Mouse (Mus musculus) MEL (cell line): ENCODE data around the gene Adarb1. TPM values are rescaled to one million over a fixed set of nuclear protein-coding genes. Genes with fewer than 3 reads are reported as not detected.

Source experiments
- DNase-seq: peaks from one replicate; pipeline ENCODE4 v3.0.0; 2011; ENCODE audit warnings: low read depth, low spot score
- H3K27ac ChIP-seq: 2 replicates; pipeline ENCODE4 v1.5.1; 2012; ENCODE audit warnings: low read depth, mild to moderate bottlenecking, control low read depth, low read length, moderate library complexity; ENCODE audit not compliant: control insufficient read depth
- H3K27me3 ChIP-seq, 2 experiments: fragments of 150-350 bp in 1 of 2; sonication (generic) in 1 of 2; 2 replicates each; pipeline ENCODE4 v1.6.1; 2012; ENCODE audit warnings: low read length in 2 of 2, mild to moderate bottlenecking in 2 of 2, improper control_type of control experiment in 1 of 2, moderate library complexity in 1 of 2; ENCODE audit not compliant: insufficient read depth in 2 of 2, control insufficient read depth in 1 of 2
- H3K36me3 ChIP-seq, 2 experiments: 2 replicates each; pipeline ENCODE4 v1.6.1; 2012 to 2014; ENCODE audit warnings: low read length in 2 of 2, improper control_type of control experiment in 1 of 2, inconsistent platforms in 1 of 2, mild to moderate bottlenecking in 1 of 2; ENCODE audit not compliant: insufficient read depth in 2 of 2, control insufficient read depth in 1 of 2
- H3K4me1 ChIP-seq, 2 experiments: fragments of 150-350 bp in 1 of 2; sonication (generic) in 1 of 2; 2 replicates each; pipeline ENCODE4 v1.6.1; 2012; ENCODE audit warnings: low read length in 2 of 2, improper control_type of control experiment in 1 of 2, mild to moderate bottlenecking in 1 of 2; ENCODE audit not compliant: insufficient read depth in 2 of 2, control insufficient read depth in 1 of 2
- H3K4me3 ChIP-seq, 2 experiments: fragments of 150-350 bp in 1 of 2; sonication (generic) in 1 of 2; 2 replicates each; pipeline ENCODE4 v1.5.1; 2012; ENCODE audit warnings: low read depth in 2 of 2, low read length in 2 of 2, mild to moderate bottlenecking in 2 of 2, moderate library complexity in 2 of 2, control low read depth in 1 of 2, improper control_type of control experiment in 1 of 2; ENCODE audit not compliant: control insufficient read depth in 1 of 2, insufficient read depth in 1 of 2
- H3K79me2 ChIP-seq: 2 replicates; pipeline ENCODE4 v1.6.1; 2012; ENCODE audit warnings: mild to moderate bottlenecking, low read length, moderate library complexity; ENCODE audit not compliant: control insufficient read depth, poor library complexity, insufficient read depth
- H3K9ac ChIP-seq: 2 replicates; pipeline ENCODE4 v1.6.1; 2012; ENCODE audit warnings: low read depth, mild to moderate bottlenecking, control low read depth, low read length, moderate library complexity; ENCODE audit not compliant: control insufficient read depth, poor library complexity, severe bottlenecking
- H3K9me3 ChIP-seq: fragments of 150-350 bp; sonication (generic); replicated peaks from 2 replicates; pipeline ENCODE4 v1.6.1; 2012; ENCODE audit warnings: mild to moderate bottlenecking, low read length, improper control_type of control experiment, moderate library complexity; ENCODE audit not compliant: insufficient read depth
- BHLHE40 ChIP-seq: IDR thresholded peaks from 2 replicates; pipeline ENCODE4 v1.6.1; 2012; ENCODE audit warnings: low read depth, mild to moderate bottlenecking, inconsistent platforms, low read length, improper control_type of control experiment, borderline replicate concordance
- CHD1 ChIP-seq: IDR thresholded peaks from 2 replicates; pipeline ENCODE4 v1.6.1; 2012; ENCODE audit warnings: low read depth, mild to moderate bottlenecking, inconsistent platforms, low read length, improper control_type of control experiment
- CHD2 ChIP-seq: IDR thresholded peaks from 2 replicates; pipeline ENCODE4 v1.6.1; 2011; ENCODE audit warnings: low read length, improper control_type of control experiment
- E2F4 ChIP-seq: IDR thresholded peaks from 2 replicates; pipeline ENCODE4 v1.6.1; 2011; ENCODE audit warnings: low read depth, low read length, improper control_type of control experiment, borderline replicate concordance
- ELF1 ChIP-seq: IDR thresholded peaks from 2 replicates; pipeline ENCODE4 v1.6.1; 2014; ENCODE audit warnings: low read depth, mild to moderate bottlenecking, inconsistent platforms, low read length, improper control_type of control experiment, moderate library complexity
- EP300 ChIP-seq, 2 experiments: IDR thresholded peaks; 2 replicates each; pipeline ENCODE4 v1.6.1; 2011; ENCODE audit warnings: improper control_type of control experiment in 2 of 2, low read length in 2 of 2, low read depth in 1 of 2, mild to moderate bottlenecking in 1 of 2
- ETS1 ChIP-seq: IDR thresholded peaks from 2 replicates; pipeline ENCODE4 v1.6.1; 2012; ENCODE audit warnings: low read depth, mild to moderate bottlenecking, inconsistent platforms, low read length, improper control_type of control experiment, moderate library complexity
- GABPA ChIP-seq: IDR thresholded peaks from 2 replicates; pipeline ENCODE4 v1.6.1; 2012; ENCODE audit warnings: low read depth, mild to moderate bottlenecking, inconsistent platforms, low read length, improper control_type of control experiment, moderate library complexity
- GATA1 ChIP-seq: IDR thresholded peaks from 2 replicates; pipeline ENCODE4 v1.6.1; 2011; ENCODE audit warnings: low read depth, low read length, improper control_type of control experiment
- HCFC1 ChIP-seq: IDR thresholded peaks from 2 replicates; pipeline ENCODE4 v1.6.1; 2012; ENCODE audit warnings: low read depth, mild to moderate bottlenecking, inconsistent platforms, low read length, improper control_type of control experiment, moderate library complexity
- JUND ChIP-seq: IDR thresholded peaks from 2 replicates; pipeline ENCODE4 v1.6.1; 2011; ENCODE audit warnings: low read depth, mild to moderate bottlenecking, improper control_type of control experiment, low read length
- KAT2A ChIP-seq: conservative IDR thresholded peaks from 2 replicates; pipeline ENCODE4 v1.6.1; 2012; ENCODE audit warnings: low read depth, low read length, improper control_type of control experiment, inconsistent platforms
- MAFK ChIP-seq: IDR thresholded peaks from 2 replicates; pipeline ENCODE4 v1.6.1; 2011; ENCODE audit warnings: low read depth, mild to moderate bottlenecking, low read length, improper control_type of control experiment, borderline replicate concordance
- MAX ChIP-seq: IDR thresholded peaks from 2 replicates; pipeline ENCODE4 v1.6.1; 2011; ENCODE audit warnings: low read length, improper control_type of control experiment
- MAZ ChIP-seq: IDR thresholded peaks from 2 replicates; pipeline ENCODE4 v1.6.1; 2012; ENCODE audit warnings: low read depth, mild to moderate bottlenecking, inconsistent platforms, low read length, improper control_type of control experiment
- MEF2A ChIP-seq: IDR thresholded peaks from 2 replicates; pipeline ENCODE4 v1.6.1; 2014; ENCODE audit warnings: low read depth, mild to moderate bottlenecking, inconsistent platforms, low read length, improper control_type of control experiment; ENCODE audit not compliant: poor library complexity, insufficient replicate concordance, severe bottlenecking; ENCODE audit errors: extremely low read depth
- MXI1 ChIP-seq: IDR thresholded peaks from 2 replicates; pipeline ENCODE4 v1.6.1; 2011; ENCODE audit warnings: mild to moderate bottlenecking, low read depth, low read length, improper control_type of control experiment
- MYB ChIP-seq: IDR thresholded peaks from 2 replicates; pipeline ENCODE4 v1.6.1; 2011; ENCODE audit warnings: mild to moderate bottlenecking, low read depth, low read length, improper control_type of control experiment
- MYC ChIP-seq: IDR thresholded peaks from 2 replicates; pipeline ENCODE4 v1.6.1; 2011; ENCODE audit warnings: low read depth, mild to moderate bottlenecking, low read length, improper control_type of control experiment, moderate library complexity
- NELFE ChIP-seq: IDR thresholded peaks from 2 replicates; pipeline ENCODE4 v1.6.1; 2011; ENCODE audit warnings: low read depth, low read length, improper control_type of control experiment
- NRF1 ChIP-seq: IDR thresholded peaks from 2 replicates; pipeline ENCODE4 v1.6.1; 2014; ENCODE audit warnings: low read depth, mild to moderate bottlenecking, inconsistent platforms, low read length, improper control_type of control experiment, moderate library complexity; ENCODE audit not compliant: poor library complexity, insufficient read depth, severe bottlenecking
- POLR2A ChIP-seq, 2 experiments: IDR thresholded peaks; 2 replicates each; pipeline ENCODE4 v1.6.1; 2011 to 2012; ENCODE audit warnings: low read length in 2 of 2, mild to moderate bottlenecking in 2 of 2, control low read depth in 1 of 2, improper control_type of control experiment in 1 of 2, low read depth in 1 of 2, moderate library complexity in 1 of 2; ENCODE audit not compliant: control insufficient read depth in 1 of 2, insufficient read depth in 1 of 2, poor library complexity in 1 of 2
- POLR2AphosphoS2 ChIP-seq: IDR thresholded peaks from 2 replicates; pipeline ENCODE4 v1.6.1; 2011; ENCODE audit warnings: low read length, improper control_type of control experiment
- POLR2AphosphoS5 ChIP-seq: IDR thresholded peaks from 2 replicates; pipeline ENCODE4 v1.6.1; 2012; ENCODE audit warnings: low read depth, borderline replicate concordance, mild to moderate bottlenecking, inconsistent platforms, low read length, moderate library complexity, mixed read lengths
- RAD21 ChIP-seq: IDR thresholded peaks from 2 replicates; pipeline ENCODE4 v1.6.1; 2011; ENCODE audit warnings: mild to moderate bottlenecking, low read depth, low read length, improper control_type of control experiment
- RCOR1 ChIP-seq: IDR thresholded peaks from 2 replicates; pipeline ENCODE4 v1.6.1; 2012; ENCODE audit warnings: low read depth, mild to moderate bottlenecking, inconsistent platforms, low read length, improper control_type of control experiment
- SIN3A ChIP-seq: IDR thresholded peaks from 2 replicates; pipeline ENCODE4 v1.6.1; 2012; ENCODE audit warnings: low read length, improper control_type of control experiment, inconsistent platforms
- SMC3 ChIP-seq: IDR thresholded peaks from 2 replicates; pipeline ENCODE4 v1.6.1; 2011; ENCODE audit warnings: low read depth, low read length, improper control_type of control experiment
- TAL1 ChIP-seq: IDR thresholded peaks from 2 replicates; pipeline ENCODE4 v1.6.1; 2012; ENCODE audit warnings: mild to moderate bottlenecking, inconsistent platforms, low read length, moderate library complexity, mixed read lengths
- TBP ChIP-seq: IDR thresholded peaks from 2 replicates; pipeline ENCODE4 v1.8.0; 2011; ENCODE audit warnings: low read depth, low read length, improper control_type of control experiment
- TCF12 ChIP-seq: IDR thresholded peaks from 2 replicates; pipeline ENCODE4 v1.6.1; 2014; ENCODE audit warnings: low read depth, mild to moderate bottlenecking, inconsistent platforms, low read length, improper control_type of control experiment, moderate library complexity
- UBTF ChIP-seq: IDR thresholded peaks from 2 replicates; pipeline ENCODE4 v1.6.1; 2012; ENCODE audit warnings: low read depth, mild to moderate bottlenecking, inconsistent platforms, low read length, improper control_type of control experiment, moderate library complexity, borderline replicate concordance; ENCODE audit not compliant: insufficient read depth
- USF1 ChIP-seq: IDR thresholded peaks from 2 replicates; pipeline ENCODE4 v1.6.1; 2014; ENCODE audit warnings: low read depth, mild to moderate bottlenecking, inconsistent platforms, low read length, improper control_type of control experiment, moderate library complexity
- ZC3H11A ChIP-seq: IDR thresholded peaks from 2 replicates; pipeline ENCODE4 v1.6.1; 2012; ENCODE audit warnings: low read depth, mild to moderate bottlenecking, inconsistent platforms, low read length, improper control_type of control experiment
- ZKSCAN1 ChIP-seq: IDR thresholded peaks from 2 replicates; pipeline ENCODE4 v1.6.1; 2012; ENCODE audit warnings: low read depth, mild to moderate bottlenecking, inconsistent platforms, low read length, improper control_type of control experiment, moderate library complexity
- ZMIZ1 ChIP-seq: IDR thresholded peaks from 2 replicates; pipeline ENCODE4 v1.6.1; 2012; ENCODE audit warnings: low read depth, mild to moderate bottlenecking, inconsistent platforms, low read length, improper control_type of control experiment, moderate library complexity
- ZNF384 ChIP-seq: IDR thresholded peaks from 2 replicates; pipeline ENCODE4 v1.6.1; 2012; ENCODE audit warnings: low read depth, mild to moderate bottlenecking, inconsistent platforms, low read length, improper control_type of control experiment
- polyA plus RNA-seq, 2 experiments: library from polyadenylated mRNA; stranded (reverse) in 1 of 2; unstranded in 1 of 2; fragments of >175 nt in 1 of 2; fragments of >200 nt in 1 of 2; gene quantifications; 2 replicates each; pipeline versions ENCODE4 v1.2.1 to v1.2.4; 2012; ENCODE audit warnings: low replicate concordance in 2 of 2, low read depth in 1 of 2; ENCODE audit not compliant: insufficient read length in 2 of 2, insufficient read depth in 1 of 2, missing spikeins in 1 of 2
- total RNA-seq: library from RNA; depleted of rRNA; stranded (reverse); fragments of 300-350 nt; gene quantifications from 2 replicates; pipeline ENCODE4 v1.2.3, GENCODE M21; 2012

The Adarb1 gene
- total and polyA plus RNA-seq, 3 experiments: 2.4 to 3.8 TPM; not detected in 1

GRCm38 (mm10) chr10:77300237-77300933 is 117.7 kb downstream of the Adarb1 start:
- H3K27ac ChIP-seq: no peak overlapping the region
- DNase-seq: peak; percentile 47
- H3K4me3 ChIP-seq: peak overlapping the region; percentile 3 to 39; a peak in 3 of 4 replicates
- H3K9me3 ChIP-seq: no peaks in the 10 kb centered on the region
- H3K4me1 ChIP-seq: peaks cover 13 to 29% of the 10 kb centered on the region in 2 experiments
- no peak overlapping the region for H3K9ac ChIP-seq
- H3K36me3 ChIP-seq: peaks cover 0 to 21% of the 10 kb centered on the region in 2 experiments; a peak in 2 of 4 replicates
- no peaks in the 10 kb centered on the region for H3K79me2 ChIP-seq
- peaks cover 0 to 2% of the 10 kb centered on the region in 2 experiments; a peak in 1 of 4 replicates for H3K27me3 ChIP-seq
- TF ChIP-seq SMC3 (no peak), MXI1 (peak; percentile 93), KAT2A (no peak), ZMIZ1 (no peak), ZKSCAN1 (no peak), RCOR1 (no peak), BHLHE40 (no peak), MYB (no peak), ETS1 (peak; percentile 88), ZNF384 (no peak), TBP (no peak), TAL1 (no peak), EP300 (IDR thresholded peaks at IDR 0.05; ENCODE audit: low read depth in 1 of 2, low read length in 2 of 2) (peak; percentile 10 to 36; a peak in 2 of 4 replicates), NELFE (no peak), MEF2A (no peak), MAZ (no peak), GABPA (no peak), CHD1 (no peak), POLR2A (IDR thresholded peaks at IDR 0.05; ENCODE audit: control insufficient read depth in 1 of 2, insufficient read depth in 1 of 2, low read depth in 1 of 2, low read length in 2 of 2, poor library complexity in 1 of 2) (no peak), USF1 (peak; percentile 84), TCF12 (no peak), ELF1 (no peak), MAFK (no peak), ZC3H11A (no peak), UBTF (no peak), E2F4 (no peak), RAD21 (no peak), GATA1 (peak; percentile 37; the same call in 1 of the 2 replicates), POLR2AphosphoS2 (no peak), POLR2AphosphoS5 (no peak), MYC (0 out of 2 replicates have a peak, but pooled peaks have one; percentile 17), MAX (peak; percentile 17; the same call in 1 of the 2 replicates), CHD2 (no peak), SIN3A (peak; percentile 74), JUND (no peak), HCFC1 (no peak), NRF1 (no peak)
